Mouse (Mus musculus) ES-E14 (cell line): Measurements from ENCODE around the gene Myo6.

Source experiments
- CHD2 ChIP-seq: IDR thresholded peaks from 2 replicates; pipeline ENCODE4 v1.6.1; 2014; ENCODE audit warnings: mild to moderate bottlenecking, low read depth, low read length, inconsistent platforms
- HCFC1 ChIP-seq: IDR thresholded peaks from 2 replicates; pipeline ENCODE4 v1.6.1; 2012; ENCODE audit warnings: low read length, inconsistent platforms, borderline replicate concordance; ENCODE audit not compliant: insufficient read depth
- ZC3H11A ChIP-seq: IDR thresholded peaks from 2 replicates; pipeline ENCODE4 v1.6.1; 2012; ENCODE audit warnings: low read depth, mild to moderate bottlenecking, inconsistent platforms, low read length, borderline replicate concordance
- ZNF384 ChIP-seq: IDR thresholded peaks from 2 replicates; pipeline ENCODE4 v1.6.1; 2012; ENCODE audit warnings: low read depth, low read length, inconsistent platforms

DNA sequence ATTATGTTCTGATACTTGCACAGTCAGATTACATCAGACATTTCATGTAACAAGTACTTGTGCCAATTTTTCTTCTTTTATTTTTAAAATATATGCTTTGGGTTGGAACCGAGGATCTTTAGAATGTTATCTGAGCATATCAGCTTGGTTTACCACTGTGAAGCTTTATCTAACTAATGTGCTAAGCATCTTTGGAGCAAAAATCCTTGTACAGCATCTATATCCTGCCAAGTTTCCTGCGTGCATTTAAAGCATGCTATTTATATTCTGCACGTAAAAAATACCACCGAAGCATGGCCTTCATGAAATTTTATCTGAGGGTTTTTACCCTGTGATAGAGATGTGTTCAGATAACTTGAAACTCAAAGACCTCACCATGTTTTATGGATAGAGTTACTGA, 131.3 kb downstream of the Myo6 start:
- TF ChIP-seq HCFC1 = no peak
- TF ChIP-seq ZNF384 = no peak
- no peak for TF ChIP-seq CHD2
- no peak for TF ChIP-seq ZC3H11A
